Mouse (Mus musculus): ENCODE measurements around the gene Mpo. TPM values are rescaled to one million over a fixed set of nuclear protein-coding genes. Genes with fewer than 3 reads are reported as not detected.

Mpo gene
- total RNA-seq, 2 experiments from 2014 or later, result not detected

Small RNA genes lying within 50 kb of the gene (microRNA-seq; reads per million reads assigned to microRNA genes)
- 0 reads per million in 2 experiments for gene Mir142
- gene Mir142b, result 0 reads per million in 2 experiments

Other genes with a start within 250 kb of the Mpo start
- gene Gm11492, start 226.9 kb upstream of the Mpo start, total RNA-seq (2021), result not detected
- gene Sept4, start 224.7 kb upstream of the Mpo start, total RNA-seq (2021), result 10 to 100 TPM; 89.3 to 99.0 TPM
- gene Mtmr4, start 201.4 kb upstream of the Mpo start, total RNA-seq (2021), result 10 to 100 TPM; 14.5 to 15.1 TPM
- gene Hsf5, start 176.4 kb upstream of the Mpo start, total RNA-seq (2021), result under 1 TPM; 0.05 to 0.14 TPM
- gene Rnf43, start 130.9 kb upstream of the Mpo start, total RNA-seq (2021), result under 1 TPM; 0.34 to 0.40 TPM
- gene Supt4a, start 56.0 kb upstream of the Mpo start, total RNA-seq (2021), result 10 to 100 TPM; 50.5 to 56.9 TPM
- under 1 TPM; 0.15 to 0.31 TPM for gene Tspoap1, start 33.0 kb upstream of the Mpo start, total RNA-seq (2021)
- not detected for gene Lpo, start 34.7 kb downstream of the Mpo start, total RNA-seq (2021)
- 1 to 10 TPM; 3.3 to 3.9 TPM for gene Mks1, start 59.6 kb downstream of the Mpo start, total RNA-seq (2021)
- not detected for gene Epx, start 82.0 kb downstream of the Mpo start, total RNA-seq (2021)
- gene Olfr462, start 98.7 kb downstream of the Mpo start, total RNA-seq (2021), result not detected
- gene Olfr463, start 103.8 kb downstream of the Mpo start, total RNA-seq (2021), result not detected
- gene Olfr464, start 127.4 kb downstream of the Mpo start, total RNA-seq (2021), result not detected
- gene Dynll2, start 194.0 kb downstream of the Mpo start, total RNA-seq (2021), result 100 to 1,000 TPM; 236 to 257 TPM

Data from heart, postnatal 10 days (tissue).